Mouse (Mus musculus): Measurements from ENCODE around the gene Gm11541. TPM values are rescaled to one million over a fixed set of nuclear protein-coding genes. Genes with fewer than 3 reads are reported as not detected.

Gm11541 gene
- total and polyA plus RNA-seq, 3 experiments = 0.17 TPM; not detected in 2

- dilution Hi-C loops (cut with MboI; ENCODE audit: extremely low pct_ligation_motif_present, extremely low pct_unique_long_range_greater_than_20kb, low sequenced_read_pairs) = no loop called here
Observed at GRCm38 (mm10) chr11:94701401-94702215, 2.7 kb downstream of the Gm11541 start.

GRCm38 (mm10) chr11:94699399-94699798 is 4.9 kb downstream of the Gm11541 start:
- in situ Hi-C loops (cut with MboI; ENCODE audit: low pct_ligation_motif_present, low pct_unique_long_range_greater_than_20kb, low sequenced_read_pairs) = no loop called here
- no peaks in the 10 kb centered on the region for H3K79me2 ChIP-seq (replicated peaks; ENCODE audit: control insufficient read depth, extremely low read depth, insufficient read depth, poor library complexity, severe bottlenecking)
- H3K4me2 ChIP-seq (ENCODE audit: insufficient read depth, low read depth, poor library complexity, severe bottlenecking) = no peak overlapping the region
- dilution Hi-C loops (cut with MboI; ENCODE audit: extremely low pct_ligation_motif_present, extremely low pct_unique_long_range_greater_than_20kb, low sequenced_read_pairs) = no loop called here
- TF ChIP-seq MXI1 (IDR thresholded peaks at IDR 0.05; ENCODE audit: low read depth, low read length) (no peak), USF1 (IDR thresholded peaks at IDR 0.05; ENCODE audit: low read depth, low read length) (no peak), MAX (IDR thresholded peaks at IDR 0.05; ENCODE audit: low read length) (no peak)
- H3K36me3 ChIP-seq (replicated peaks in 1 of 2; ENCODE audit: control insufficient read depth in 1 of 2, insufficient read depth in 1 of 2, low read length in 1 of 2) = no peaks in the 10 kb centered on the region
- no peaks in the 10 kb centered on the region for H3K27me3 ChIP-seq (replicated peaks)
- no peak for DNase-seq (ENCODE audit: extremely low read depth)
- H3K9me3 ChIP-seq (replicated peaks; ENCODE audit: low read length) = no peaks in the 10 kb centered on the region
- peaks cover 14 to 50% of the 10 kb centered on the region in 2 experiments for H3K4me1 ChIP-seq (ENCODE audit: control insufficient read depth in 1 of 2, insufficient read depth in 2 of 2)
- no peak overlapping the region for H3K27ac ChIP-seq (ENCODE audit: insufficient read depth, low read depth)
- H3K9ac ChIP-seq (ENCODE audit: insufficient read depth, low read depth) = no peak overlapping the region
- H3K4me3 ChIP-seq (replicated peaks in 1 of 3; ENCODE audit: low read depth in 2 of 3, low read length in 2 of 3, poor library complexity in 1 of 3) = no peak overlapping the region

More at GRCm38 (mm10) chr11:94701401-94702215, 2.7 kb downstream of the Gm11541 start:
- H3K9ac ChIP-seq (ENCODE audit: insufficient read depth, low read depth) = no peak overlapping the region
- H3K4me3 ChIP-seq (replicated peaks in 1 of 3; ENCODE audit: low read depth in 2 of 3, low read length in 2 of 3, poor library complexity in 1 of 3) = no peak overlapping the region
- no peak overlapping the region for H3K4me2 ChIP-seq (ENCODE audit: insufficient read depth, low read depth, poor library complexity, severe bottlenecking)
- no peak overlapping the region for H3K27ac ChIP-seq (ENCODE audit: insufficient read depth, low read depth)
- no peaks in the 10 kb centered on the region for H3K36me3 ChIP-seq (replicated peaks in 1 of 2; ENCODE audit: control insufficient read depth in 1 of 2, insufficient read depth in 1 of 2, low read length in 1 of 2)
- H3K4me1 ChIP-seq (ENCODE audit: control insufficient read depth in 1 of 2, insufficient read depth in 2 of 2) = peaks cover 9 to 32% of the 10 kb centered on the region in 2 experiments
- H3K27me3 ChIP-seq (replicated peaks) = no peaks in the 10 kb centered on the region
- H3K79me2 ChIP-seq (replicated peaks; ENCODE audit: control insufficient read depth, extremely low read depth, insufficient read depth, poor library complexity, severe bottlenecking) = no peaks in the 10 kb centered on the region
- TF ChIP-seq NELFE (IDR thresholded peaks at IDR 0.05; ENCODE audit: low read depth, low read length) (no peak), MXI1 (IDR thresholded peaks at IDR 0.05; ENCODE audit: low read depth, low read length) (no peak), ZKSCAN1 (IDR thresholded peaks at IDR 0.05; ENCODE audit: borderline replicate concordance, low read depth, low read length) (no peak), MEF2A (IDR thresholded peaks at IDR 0.05; ENCODE audit: borderline replicate concordance, low read depth, low read length) (no peak), CHD1 (IDR thresholded peaks at IDR 0.05; ENCODE audit: low read depth, low read length) (no peak), JUND (conservative IDR thresholded peaks at IDR 0.05; ENCODE audit: low read depth, low read length) (no peak), RCOR1 (conservative IDR thresholded peaks at IDR 0.05; ENCODE audit: low read depth, low read length) (no peak), POLR2A (IDR thresholded peaks at IDR 0.05; ENCODE audit: low read depth, low read length) (no peak), RAD21 (IDR thresholded peaks at IDR 0.05; ENCODE audit: low read depth, low read length) (no peak), ZNF384 (IDR thresholded peaks at IDR 0.05; ENCODE audit: low read depth, low read length) (no peak), EP300 (IDR thresholded peaks at IDR 0.05; ENCODE audit: low read length) (no peak), CTCF (conservative IDR thresholded peaks at IDR 0.05 in 1 of 2, IDR thresholded peaks at IDR 0.05 in 1 of 2; ENCODE audit: low read depth in 2 of 2, low read length in 2 of 2) (no peak)
- no peak for DNase-seq (ENCODE audit: extremely low read depth)
- in situ Hi-C loops (cut with MboI; ENCODE audit: low pct_ligation_motif_present, low pct_unique_long_range_greater_than_20kb, low sequenced_read_pairs) = no loop called here
- H3K9me3 ChIP-seq (replicated peaks; ENCODE audit: low read length) = peaks cover 7% of the 10 kb centered on the region

Measured in CH12.LX (cell line).